Mouse (Mus musculus): ENCODE measurements around the gene Trpm5.

- TF ChIP-seq CTCF (IDR thresholded peaks at IDR 0.05; ENCODE audit: low read depth) (no peak), EP300 (IDR thresholded peaks at IDR 0.05; ENCODE audit: low read depth) (no peak)
These were observed 38.4 kb upstream of the Trpm5 start for GRCm38 (mm10) chr7:143132815-143133214.

All from liver, postnatal 0 days (tissue).